ENCODE assay signal across 12 mouse cellular contexts in genomic region chr2:135029288-135029687, GRCm38 (mm10).
DNase-seq lines count a peak whose midpoint lies in the region; ATAC-seq and TF ChIP-seq lines count a peak whose summit lies in the region.
"Had no signal": no experiment of that assay in that cellular context is flagged by ENCODE, and none has a peak within 500 bp of the region (broad histone marks: within the 10 kb centered on the region; RNA-seq: fewer than 3 reads in every experiment).

No protein-coding gene starts in this region.

- no peak for TF ChIP-seq CTCF in hindbrain, postnatal 0 days (IDR thresholded peaks at IDR 0.05; ENCODE audit: low read depth)

- peaks cover 17% of the 10 kb centered on the region for H3K4me1 ChIP-seq in heart, embryonic 13.5 days
- H3K4me1 ChIP-seq in heart, embryonic 10.5 days = peaks cover 7% of the 10 kb centered on the region
- peaks cover 11% of the 10 kb centered on the region for H3K4me1 ChIP-seq in embryonic facial prominence, embryonic 13.5 days
- no peaks in the 10 kb centered on the region; the same call in 1 of the 2 replicates for H3K4me1 ChIP-seq in hindbrain, postnatal 0 days (ENCODE audit: insufficient read depth, low read length)
- H3K4me1 ChIP-seq in neural tube, embryonic 13.5 days (replicated peaks) = peaks cover 17% of the 10 kb centered on the region
- H3K4me1 ChIP-seq: liver, embryonic 15.5 days had no signal

- H3K9ac ChIP-seq in heart, embryonic 13.5 days = no peak overlapping the region
- no peak overlapping the region for H3K9ac ChIP-seq in embryonic facial prominence, embryonic 13.5 days
- H3K9ac ChIP-seq in hindbrain, postnatal 0 days (replicated peaks; ENCODE audit: low read length) = no peak overlapping the region
- H3K9ac ChIP-seq in neural tube, embryonic 13.5 days = peak overlapping the region; percentile 22; the same call in 1 of the 2 replicates
- H3K9ac ChIP-seq: liver, embryonic 15.5 days had no signal

- 68% methylated on average over 5 of the region's 5 CpGs for WGBS in heart, embryonic 13.5 days
- 71% methylated on average over 5 of the region's 5 CpGs for WGBS in heart, embryonic 10.5 days
- WGBS in embryonic facial prominence, embryonic 13.5 days = 51% methylated on average over 5 of the region's 5 CpGs
- WGBS in hindbrain, postnatal 0 days = 17% methylated on average over 5 of the region's 5 CpGs
- 33% methylated on average over 5 of the region's 5 CpGs for WGBS in neural tube, embryonic 13.5 days

- H3K4me3 ChIP-seq in heart, embryonic 13.5 days = no peak overlapping the region
- H3K4me3 ChIP-seq in heart, embryonic 10.5 days = no peak overlapping the region
- no peak overlapping the region for H3K4me3 ChIP-seq in embryonic facial prominence, embryonic 13.5 days
- H3K4me3 ChIP-seq in hindbrain, postnatal 0 days (ENCODE audit: low read length) = no peak overlapping the region
- no peak overlapping the region for H3K4me3 ChIP-seq in neural tube, embryonic 13.5 days
- H3K4me3 ChIP-seq: liver, embryonic 15.5 days had no signal

- peak overlapping the region; percentile 50 for H3K27ac ChIP-seq in heart, embryonic 13.5 days (replicated peaks)
- no peak overlapping the region for H3K27ac ChIP-seq in heart, embryonic 10.5 days
- 0 out of 2 replicates have a peak overlapping the region, but pooled peaks have one; percentile 39 for H3K27ac ChIP-seq in embryonic facial prominence, embryonic 13.5 days
- peak overlapping the region; percentile 23 for H3K27ac ChIP-seq in hindbrain, postnatal 0 days
- H3K27ac ChIP-seq in neural tube, embryonic 13.5 days (replicated peaks) = peak overlapping the region; percentile 64; the same call in 1 of the 2 replicates
- H3K27ac ChIP-seq: liver, embryonic 15.5 days had no signal

- no peaks in the 10 kb centered on the region for H3K9me3 ChIP-seq in heart, embryonic 13.5 days
- H3K9me3 ChIP-seq in heart, embryonic 10.5 days = no peaks in the 10 kb centered on the region
- H3K9me3 ChIP-seq in embryonic facial prominence, embryonic 13.5 days = no peaks in the 10 kb centered on the region
- no peaks in the 10 kb centered on the region for H3K9me3 ChIP-seq in hindbrain, postnatal 0 days (ENCODE audit: low read length)
- no peaks in the 10 kb centered on the region for H3K9me3 ChIP-seq in neural tube, embryonic 13.5 days
- H3K9me3 ChIP-seq: liver, embryonic 15.5 days had no signal

- H3K36me3 ChIP-seq in heart, embryonic 13.5 days = no peaks in the 10 kb centered on the region
- no peaks in the 10 kb centered on the region for H3K36me3 ChIP-seq in heart, embryonic 10.5 days
- H3K36me3 ChIP-seq in embryonic facial prominence, embryonic 13.5 days = no peaks in the 10 kb centered on the region
- H3K36me3 ChIP-seq in hindbrain, postnatal 0 days (ENCODE audit: insufficient read depth, low read length) = no peaks in the 10 kb centered on the region
- H3K36me3 ChIP-seq in neural tube, embryonic 13.5 days = no peaks in the 10 kb centered on the region
- H3K36me3 ChIP-seq: liver, embryonic 15.5 days had no signal

- peak overlapping the region; percentile 44 for H3K4me2 ChIP-seq in heart, embryonic 13.5 days
- peak overlapping the region; percentile 7; the same call in 1 of the 2 replicates for H3K4me2 ChIP-seq in embryonic facial prominence, embryonic 13.5 days
- H3K4me2 ChIP-seq in hindbrain, postnatal 0 days (ENCODE audit: low read depth, low read length) = peak overlapping the region; percentile 44
- H3K4me2 ChIP-seq in neural tube, embryonic 13.5 days = peak overlapping the region; percentile 27
- H3K4me2 ChIP-seq: liver, embryonic 15.5 days had no signal

- no peak for ATAC-seq in heart, embryonic 13.5 days (ENCODE audit: extremely low read depth, insufficient number of reproducible peaks, low FRiP score, low TSS enrichment)
- ATAC-seq in embryonic facial prominence, embryonic 13.5 days (ENCODE audit: insufficient number of reproducible peaks, insufficient read depth, low FRiP score, low TSS enrichment, low read depth) = no peak
- ATAC-seq in hindbrain, postnatal 0 days = peak; percentile 45; the same call in 1 of the 2 replicates
- ATAC-seq in neural tube, embryonic 13.5 days (ENCODE audit: low read depth) = peak; percentile 37; the same call in 1 of the 2 replicates
- ATAC-seq in megakaryocyte, adult 5-6 weeks (ENCODE audit: poor library complexity, severe bottlenecking) = no peak

- no peaks in the 10 kb centered on the region for H3K27me3 ChIP-seq in heart, embryonic 13.5 days (replicated peaks)
- no peaks in the 10 kb centered on the region for H3K27me3 ChIP-seq in heart, embryonic 10.5 days (ENCODE audit: insufficient read depth, poor library complexity, severe bottlenecking)
- H3K27me3 ChIP-seq in embryonic facial prominence, embryonic 13.5 days = no peaks in the 10 kb centered on the region
- no peaks in the 10 kb centered on the region for H3K27me3 ChIP-seq in hindbrain, postnatal 0 days (ENCODE audit: insufficient read depth, low read length)
- H3K27me3 ChIP-seq in neural tube, embryonic 13.5 days = no peaks in the 10 kb centered on the region
- H3K27me3 ChIP-seq: liver, embryonic 15.5 days had no signal

- DNase-seq in heart, embryonic 10.5 days (ENCODE audit: low spot score) = no peak
- DNase-seq in hindbrain, postnatal 0 days (ENCODE audit: low spot score) = no peak
- no peak for DNase-seq in thymus, adult 18-20 months
- DNase-seq in frontal cortex, adult 2 months (ENCODE audit: extremely low spot score in 1 of 2, low spot score in 1 of 2) = no peak
- DNase-seq: cerebellum, adult 11 months; right cerebral cortex, postnatal 4 days; thymus, postnatal 14 days had no signal

Comparison
In these comparisons a context has a peak if more than half of its experiments do, and no peak if none do; other contexts are left out.
1. ATAC-seq: peak in hindbrain, postnatal 0 days (single experiment) and neural tube, embryonic 13.5 days (single experiment); none in heart, embryonic 13.5 days (single experiment), embryonic facial prominence, embryonic 13.5 days (single experiment) and megakaryocyte, adult 5-6 weeks (single experiment).
2. Peak in every context shown above with its lines, with median percentiles within 50 percentile points of each other: H3K4me2 ChIP-seq.